Mouse (Mus musculus): ENCODE data around the gene 9630041A04Rik. TPM values are rescaled to one million over a fixed set of nuclear protein-coding genes. Genes with fewer than 3 reads are reported as not detected.

9630041A04Rik gene
- polyA plus RNA-seq, 1 experiment = not detected

GRCm38 (mm10) chr9:101862481-101863065, 932 bp downstream of the 9630041A04Rik start:
- no peak for DNase-seq (ENCODE audit: low read depth in 1 of 2, low spot score in 2 of 2)
- no peaks in the 10 kb centered on the region for H3K4me1 ChIP-seq (ENCODE audit: control insufficient read depth, insufficient read depth, insufficient read length)
- TF ChIP-seq CTCF (IDR thresholded peaks at IDR 0.05; ENCODE audit: extremely low read depth, insufficient read depth, insufficient read length, insufficient replicate concordance) (no peak), POLR2A (IDR thresholded peaks at IDR 0.05; ENCODE audit: low read depth, low read length) (no peak)
- H3K27me3 ChIP-seq (ENCODE audit: control insufficient read depth, insufficient read depth, low read length) = no peaks in the 10 kb centered on the region
- H3K4me3 ChIP-seq (ENCODE audit: extremely low read depth, insufficient read depth, insufficient read length) = no peak overlapping the region
- no peak overlapping the region for H3K27ac ChIP-seq (ENCODE audit: insufficient read depth, low read length)
- no peaks in the 10 kb centered on the region for H3K36me3 ChIP-seq (ENCODE audit: control insufficient read depth, insufficient read depth, low read length)
- WGBS = 79% methylated on average over 12 of the region's 12 CpGs

- WGBS = 81% methylated on average over 5 of the region's 5 CpGs
- H3K27me3 ChIP-seq (ENCODE audit: control insufficient read depth, insufficient read depth, low read length) = no peaks in the 10 kb centered on the region
- no peaks in the 10 kb centered on the region for H3K4me1 ChIP-seq (ENCODE audit: control insufficient read depth, insufficient read depth, insufficient read length)
- H3K4me3 ChIP-seq (ENCODE audit: extremely low read depth, insufficient read depth, insufficient read length) = no peak overlapping the region
- no peak for DNase-seq (ENCODE audit: low read depth in 1 of 2, low spot score in 2 of 2)
- no peaks in the 10 kb centered on the region for H3K36me3 ChIP-seq (ENCODE audit: control insufficient read depth, insufficient read depth, low read length)
- no peak overlapping the region for H3K27ac ChIP-seq (ENCODE audit: insufficient read depth, low read length)
- no peak for TF ChIP-seq POLR2A (IDR thresholded peaks at IDR 0.05; ENCODE audit: low read depth, low read length)
- no peak for TF ChIP-seq CTCF (IDR thresholded peaks at IDR 0.05; ENCODE audit: extremely low read depth, insufficient read depth, insufficient read length, insufficient replicate concordance)
These were observed 1.5 kb downstream of the 9630041A04Rik start for GRCm38 (mm10) chr9:101863130-101863529.

- H3K4me1 ChIP-seq (ENCODE audit: control insufficient read depth, insufficient read depth, insufficient read length) = no peaks in the 10 kb centered on the region
- H3K27me3 ChIP-seq (ENCODE audit: control insufficient read depth, insufficient read depth, low read length) = no peaks in the 10 kb centered on the region; the same call in 1 of the 2 replicates
- H3K36me3 ChIP-seq (ENCODE audit: control insufficient read depth, insufficient read depth, low read length) = no peaks in the 10 kb centered on the region
- WGBS = 92% methylated on average over 6 of the region's 6 CpGs
- no peak overlapping the region for H3K4me3 ChIP-seq (ENCODE audit: extremely low read depth, insufficient read depth, insufficient read length)
- no peak overlapping the region for H3K27ac ChIP-seq (ENCODE audit: insufficient read depth, low read length)
- no peak for TF ChIP-seq POLR2A (IDR thresholded peaks at IDR 0.05; ENCODE audit: low read depth, low read length)
- TF ChIP-seq CTCF (IDR thresholded peaks at IDR 0.05; ENCODE audit: extremely low read depth, insufficient read depth, insufficient read length, insufficient replicate concordance) = no peak
- DNase-seq (ENCODE audit: low read depth in 1 of 2, low spot score in 2 of 2) = no peak
These were observed 7.0 kb downstream of the 9630041A04Rik start for GRCm38 (mm10) chr9:101868593-101868992.

- Histone ChIP-seq H3K4me3 (ENCODE audit: extremely low read depth, insufficient read depth, insufficient read length) (no peak overlapping the region), H3K4me1 (ENCODE audit: control insufficient read depth, insufficient read depth, insufficient read length) (no peaks in the 10 kb centered on the region), H3K27ac (ENCODE audit: insufficient read depth, low read length) (no peak overlapping the region), H3K36me3 (ENCODE audit: control insufficient read depth, insufficient read depth, low read length) (no peaks in the 10 kb centered on the region), H3K27me3 (ENCODE audit: control insufficient read depth, insufficient read depth, low read length) (no peaks in the 10 kb centered on the region; the same call in 1 of the 2 replicates)
- TF ChIP-seq POLR2A (IDR thresholded peaks at IDR 0.05; ENCODE audit: low read depth, low read length) (no peak), CTCF (IDR thresholded peaks at IDR 0.05; ENCODE audit: extremely low read depth, insufficient read depth, insufficient read length, insufficient replicate concordance) (no peak)
- DNase-seq (ENCODE audit: low read depth in 1 of 2, low spot score in 2 of 2) = no peak
- WGBS = 75% methylated on average over 4 of the region's 4 CpGs
These were observed 8.4 kb downstream of the 9630041A04Rik start for GRCm38 (mm10) chr9:101870034-101870433.

GRCm38 (mm10) chr9:101875306-101875705, 13.7 kb downstream of the 9630041A04Rik start:
- Histone ChIP-seq H3K27ac (ENCODE audit: insufficient read depth, low read length) (no peak overlapping the region), H3K36me3 (ENCODE audit: control insufficient read depth, insufficient read depth, low read length) (no peaks in the 10 kb centered on the region), H3K27me3 (ENCODE audit: control insufficient read depth, insufficient read depth, low read length) (no peaks in the 10 kb centered on the region; the same call in 1 of the 2 replicates), H3K4me3 (ENCODE audit: extremely low read depth, insufficient read depth, insufficient read length) (no peak overlapping the region), H3K4me1 (ENCODE audit: control insufficient read depth, insufficient read depth, insufficient read length) (no peaks in the 10 kb centered on the region)
- DNase-seq (ENCODE audit: low read depth in 1 of 2, low spot score in 2 of 2) = no peak
- 67% methylated on average over 1 of the region's 1 CpGs for WGBS
- TF ChIP-seq POLR2A (IDR thresholded peaks at IDR 0.05; ENCODE audit: low read depth, low read length) (no peak), CTCF (IDR thresholded peaks at IDR 0.05; ENCODE audit: extremely low read depth, insufficient read depth, insufficient read length, insufficient replicate concordance) (no peak)

GRCm38 (mm10) chr9:101877109-101877987, 15.7 kb downstream of the 9630041A04Rik start:
- no peaks in the 10 kb centered on the region for H3K27me3 ChIP-seq (ENCODE audit: control insufficient read depth, insufficient read depth, low read length)
- no peak overlapping the region for H3K27ac ChIP-seq (ENCODE audit: insufficient read depth, low read length)
- TF ChIP-seq POLR2A (IDR thresholded peaks at IDR 0.05; ENCODE audit: low read depth, low read length) = no peak
- no peak for TF ChIP-seq CTCF (IDR thresholded peaks at IDR 0.05; ENCODE audit: extremely low read depth, insufficient read depth, insufficient read length, insufficient replicate concordance)
- no peaks in the 10 kb centered on the region for H3K36me3 ChIP-seq (ENCODE audit: control insufficient read depth, insufficient read depth, low read length)
- 86% methylated on average over 11 of the region's 11 CpGs for WGBS
- no peak overlapping the region for H3K4me3 ChIP-seq (ENCODE audit: extremely low read depth, insufficient read depth, insufficient read length)
- DNase-seq (ENCODE audit: low read depth in 1 of 2, low spot score in 2 of 2) = no peak
- no peaks in the 10 kb centered on the region for H3K4me1 ChIP-seq (ENCODE audit: control insufficient read depth, insufficient read depth, insufficient read length)
